Mouse (Mus musculus) erythroblast, embryonic 14.5 days (primary cell): Measurements from ENCODE around the gene Klk1b3. TPM values are rescaled to one million over a fixed set of nuclear protein-coding genes. Genes with fewer than 3 reads are reported as not detected.
"Not testable (repeated sequence)": the region's sequence is repeated elsewhere in the genome, so short reads cannot be mapped to it uniquely, and the experiment has no call there.

Experiments used
- H3K27me3 ChIP-seq: 2 replicates; pipeline ENCODE4 v1.6.1; 2012; ENCODE audit warnings: inconsistent platforms; ENCODE audit not compliant: control insufficient read depth
- H3K36me3 ChIP-seq: 2 replicates; pipeline ENCODE4 v1.6.1; 2012; ENCODE audit warnings: mild to moderate bottlenecking, inconsistent platforms; ENCODE audit not compliant: control insufficient read depth
- H3K4me1 ChIP-seq: 2 replicates; pipeline ENCODE4 v1.6.1; 2012; ENCODE audit warnings: inconsistent platforms; ENCODE audit not compliant: control insufficient read depth
- H3K4me3 ChIP-seq: replicated peaks from 2 replicates; pipeline ENCODE3; 2012; ENCODE audit warnings: moderate library complexity, mild to moderate bottlenecking, inconsistent platforms
- H3K9me3 ChIP-seq: 2 replicates; pipeline ENCODE4 v1.6.1; 2012; ENCODE audit warnings: low read length, inconsistent platforms, mixed read lengths; ENCODE audit not compliant: control insufficient read depth
- GATA1 ChIP-seq: IDR thresholded peaks from 2 replicates; pipeline ENCODE4 v1.6.1; 2012; ENCODE audit warnings: low read length, inconsistent platforms, mixed read lengths
- TAL1 ChIP-seq: IDR thresholded peaks from 3 replicates; pipeline ENCODE4 v1.6.1; 2012; ENCODE audit warnings: low read length, inconsistent platforms, mixed read lengths
- polyA plus RNA-seq: library from polyadenylated mRNA; stranded (reverse); fragments of >175 nt; gene quantifications from 2 replicates; pipeline ENCODE4 v1.2.3, GENCODE M21; 2012

The Klk1b3 gene
- not detected in 2 replicates for polyA plus RNA-seq

GRCm38 (mm10) chr7:44197891-44198290, at the start of gene Klk1b3:
TSS of gene Klk1b3 (plus strand) at chr7:44198191.
- no peaks in the 10 kb centered on the region for H3K27me3 ChIP-seq
- H3K36me3 ChIP-seq, result no peaks in the 10 kb centered on the region
- H3K9me3 ChIP-seq, result no peaks in the 10 kb centered on the region
- TF ChIP-seq GATA1, result no peak
- no peak for TF ChIP-seq TAL1
- H3K4me3 ChIP-seq, result no peak within 1 kb of the TSS
- H3K4me1 ChIP-seq, result no peaks in the 10 kb centered on the region

GRCm38 (mm10) chr7:44179299-44180045, 18.5 kb upstream of the Klk1b3 start:
- Histone ChIP-seq H3K4me1 (no peaks in the 10 kb centered on the region), H3K4me3 (no peak overlapping the region), H3K36me3 (no peaks in the 10 kb centered on the region), H3K27me3 (no peaks in the 10 kb centered on the region), H3K9me3 (no peaks in the 10 kb centered on the region)
- TF ChIP-seq GATA1 (no peak), TAL1 (no peak)

GRCm38 (mm10) chr7:44186516-44186915, 11.5 kb upstream of the Klk1b3 start:
- H3K9me3 ChIP-seq, H3K4me1 ChIP-seq, H3K36me3 ChIP-seq, H3K27me3 ChIP-seq, H3K4me3 ChIP-seq: not testable (repeated sequence)

GRCm38 (mm10) chr7:44187936-44188335, 10.1 kb upstream of the Klk1b3 start, which contains the start of gene Klk1b24:
TSS of gene Klk1b24 (plus strand) at chr7:44188236.
- not testable (repeated sequence) for H3K4me1 ChIP-seq, H3K9me3 ChIP-seq, H3K36me3 ChIP-seq, H3K27me3 ChIP-seq, H3K4me3 ChIP-seq

- H3K4me1 ChIP-seq, H3K4me3 ChIP-seq, H3K9me3 ChIP-seq, H3K36me3 ChIP-seq, H3K27me3 ChIP-seq: not testable (repeated sequence)
Observed at GRCm38 (mm10) chr7:44193466-44193865, 4.5 kb upstream of the Klk1b3 start.

- not testable (repeated sequence) for H3K36me3 ChIP-seq, H3K9me3 ChIP-seq, H3K4me1 ChIP-seq, H3K27me3 ChIP-seq, H3K4me3 ChIP-seq
Observed at GRCm38 (mm10) chr7:44207135-44207534, 9.1 kb downstream of the Klk1b3 start, which contains the start of gene Klk1b4. TSS of gene Klk1b4 (plus strand) at chr7:44207435.

GRCm38 (mm10) chr7:44208307-44208706, 10.3 kb downstream of the Klk1b3 start:
- H3K9me3 ChIP-seq, result no peaks in the 10 kb centered on the region
- no peak for TF ChIP-seq GATA1
- no peak overlapping the region for H3K4me3 ChIP-seq
- no peaks in the 10 kb centered on the region for H3K36me3 ChIP-seq
- H3K4me1 ChIP-seq, result no peaks in the 10 kb centered on the region
- H3K27me3 ChIP-seq, result no peaks in the 10 kb centered on the region

- H3K4me1 ChIP-seq, result no peaks in the 10 kb centered on the region
- TF ChIP-seq TAL1, result no peak
- TF ChIP-seq GATA1, result no peak
- H3K9me3 ChIP-seq, result no peaks in the 10 kb centered on the region
- no peaks in the 10 kb centered on the region for H3K27me3 ChIP-seq
- no peak within 1 kb of the TSS for H3K4me3 ChIP-seq
- H3K36me3 ChIP-seq, result no peaks in the 10 kb centered on the region
Observed at GRCm38 (mm10) chr7:44215645-44216044, 17.7 kb downstream of the Klk1b3 start, which contains the start of gene Klk1b5. TSS of gene Klk1b5 (plus strand) at chr7:44215945.

- H3K36me3 ChIP-seq, H3K4me3 ChIP-seq, H3K27me3 ChIP-seq, H3K4me1 ChIP-seq, H3K9me3 ChIP-seq: not testable (repeated sequence)
Observed at GRCm38 (mm10) chr7:44221601-44222000, 23.6 kb downstream of the Klk1b3 start.

- H3K4me3 ChIP-seq, H3K27me3 ChIP-seq, H3K9me3 ChIP-seq, H3K36me3 ChIP-seq, H3K4me1 ChIP-seq: not testable (repeated sequence)
Observed at GRCm38 (mm10) chr7:44222335-44222734, 24.3 kb downstream of the Klk1b3 start.
